Mouse (Mus musculus): ENCODE data around the gene Tjp3. TPM values are rescaled to one million over a fixed set of nuclear protein-coding genes. Genes with fewer than 3 reads are reported as not detected.

Tjp3 gene
- total RNA-seq, 2 experiments from 2014 or later: not detected

DNA sequence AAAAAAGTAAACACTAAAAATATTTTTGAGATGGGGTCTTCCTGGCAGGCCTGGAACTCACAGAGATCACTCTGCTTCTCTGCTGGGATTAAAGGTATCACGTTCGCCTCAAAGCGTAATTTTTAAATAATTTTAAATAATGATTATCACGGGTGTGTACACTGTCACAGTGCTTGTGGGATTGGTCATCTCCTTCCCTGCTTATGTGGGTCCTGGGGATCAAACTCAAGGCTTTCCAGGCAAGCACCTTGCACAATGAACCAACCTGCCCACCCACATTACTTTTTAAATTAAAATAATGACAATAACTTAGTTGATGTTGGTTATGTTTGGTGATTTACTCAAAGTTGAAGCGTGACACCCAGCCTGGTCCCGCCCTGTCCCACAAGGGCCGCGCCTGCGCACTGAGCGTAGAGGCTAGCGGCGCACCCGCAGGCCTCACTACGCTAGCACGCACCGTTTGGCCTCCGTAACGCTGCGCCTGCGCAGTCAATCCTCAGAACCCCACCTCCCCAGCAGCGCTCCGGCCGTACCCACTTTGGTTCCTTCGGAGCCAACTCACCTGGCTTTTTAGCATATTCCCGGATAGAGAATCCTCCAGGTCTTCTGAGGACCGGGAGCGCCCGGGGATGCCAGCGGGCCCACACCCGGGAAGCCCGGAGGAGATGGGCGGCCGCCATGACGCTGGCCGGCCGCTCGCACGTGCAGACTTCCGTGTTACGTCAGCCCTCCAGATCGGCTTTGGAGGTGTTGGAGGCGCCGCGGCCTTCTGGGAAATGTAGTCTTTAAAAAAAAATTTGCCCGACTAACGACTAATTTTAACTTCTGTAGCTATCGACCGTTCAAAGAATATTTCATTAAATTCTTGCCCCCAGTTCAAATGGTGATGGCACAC, 24.9 kb downstream of the Tjp3 start, which contains the start of the genes Mrpl54 and Apba3:
Gene Mrpl54 (minus strand): TSS at position 724 of the 895 bp plus-strand sequence.
Gene Apba3 (plus strand): TSS at position 750 of the 895 bp plus-strand sequence.
- DNase-seq: peak; percentile 95

DNA sequence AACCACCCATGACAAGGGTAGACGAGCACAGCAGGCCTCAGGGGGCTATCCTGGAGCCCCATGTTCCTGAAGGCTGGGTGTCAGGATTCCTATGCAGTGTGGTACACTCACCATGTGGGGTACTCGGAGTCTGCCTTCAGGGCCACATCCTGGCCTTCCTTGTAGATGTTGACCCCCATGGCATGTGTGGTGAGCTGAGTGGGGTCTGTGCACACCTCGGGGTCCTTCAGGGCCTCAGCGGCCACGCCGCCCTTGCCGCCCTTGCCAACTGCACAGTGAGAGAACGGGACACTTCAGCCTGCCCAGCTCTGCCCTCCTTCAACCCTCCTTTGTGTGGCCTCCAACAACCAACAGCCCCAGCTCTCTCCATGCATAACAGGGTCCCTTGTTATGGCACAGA, 25.8 kb downstream of the Tjp3 start:
- DNase-seq: no peak

DNA sequence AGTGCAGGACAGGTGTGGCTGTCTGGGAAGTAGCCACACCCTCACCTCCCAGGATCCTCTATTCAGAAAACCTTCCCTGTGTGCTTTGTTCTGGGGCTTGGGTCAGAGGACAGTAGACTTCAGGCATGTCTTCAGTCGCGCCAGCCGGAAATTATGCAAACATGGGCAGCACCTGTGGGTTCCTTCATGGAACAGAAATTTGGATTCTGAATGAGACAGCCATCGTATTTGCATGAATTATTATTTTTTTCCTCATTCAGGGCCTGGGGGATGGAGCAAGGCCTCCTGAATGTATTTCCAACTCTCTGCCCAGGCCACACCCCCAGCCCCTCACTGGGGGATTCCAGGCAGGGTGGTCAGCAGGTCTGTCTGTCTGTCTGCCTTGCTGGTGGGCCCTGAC, 30.4 kb downstream of the Tjp3 start:
- DNase-seq: no peak

DNA sequence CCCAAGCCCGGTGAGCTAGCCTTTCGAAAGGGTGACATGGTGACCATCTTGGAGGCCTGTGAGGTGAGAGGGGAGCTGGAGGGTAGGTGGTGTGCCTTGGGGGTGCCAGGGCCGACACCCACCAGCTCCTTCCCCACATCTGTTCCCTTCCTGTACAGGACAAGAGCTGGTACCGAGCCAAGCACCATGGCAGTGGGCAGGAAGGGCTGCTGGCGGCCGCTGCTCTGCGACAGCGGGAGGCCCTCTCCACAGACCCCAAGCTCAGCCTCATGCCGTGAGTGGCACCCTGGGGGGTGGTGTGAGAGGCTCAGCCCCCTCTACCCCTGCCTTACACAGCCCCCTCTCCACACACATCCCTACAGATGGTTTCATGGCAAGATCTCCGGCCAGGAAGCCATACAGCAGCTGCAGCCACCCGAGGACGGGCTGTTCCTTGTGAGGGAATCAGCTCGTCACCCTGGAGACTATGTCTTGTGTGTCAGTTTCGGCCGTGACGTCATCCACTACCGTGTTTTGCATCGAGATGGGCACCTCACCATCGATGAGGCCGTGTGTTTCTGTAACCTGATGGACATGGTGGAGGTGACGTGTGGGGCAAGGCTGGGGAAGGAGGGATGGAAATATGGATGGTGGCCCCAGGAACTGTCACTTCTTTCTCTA, 32.0 kb downstream of the Tjp3 start:
- no peak for DNase-seq

DNA sequence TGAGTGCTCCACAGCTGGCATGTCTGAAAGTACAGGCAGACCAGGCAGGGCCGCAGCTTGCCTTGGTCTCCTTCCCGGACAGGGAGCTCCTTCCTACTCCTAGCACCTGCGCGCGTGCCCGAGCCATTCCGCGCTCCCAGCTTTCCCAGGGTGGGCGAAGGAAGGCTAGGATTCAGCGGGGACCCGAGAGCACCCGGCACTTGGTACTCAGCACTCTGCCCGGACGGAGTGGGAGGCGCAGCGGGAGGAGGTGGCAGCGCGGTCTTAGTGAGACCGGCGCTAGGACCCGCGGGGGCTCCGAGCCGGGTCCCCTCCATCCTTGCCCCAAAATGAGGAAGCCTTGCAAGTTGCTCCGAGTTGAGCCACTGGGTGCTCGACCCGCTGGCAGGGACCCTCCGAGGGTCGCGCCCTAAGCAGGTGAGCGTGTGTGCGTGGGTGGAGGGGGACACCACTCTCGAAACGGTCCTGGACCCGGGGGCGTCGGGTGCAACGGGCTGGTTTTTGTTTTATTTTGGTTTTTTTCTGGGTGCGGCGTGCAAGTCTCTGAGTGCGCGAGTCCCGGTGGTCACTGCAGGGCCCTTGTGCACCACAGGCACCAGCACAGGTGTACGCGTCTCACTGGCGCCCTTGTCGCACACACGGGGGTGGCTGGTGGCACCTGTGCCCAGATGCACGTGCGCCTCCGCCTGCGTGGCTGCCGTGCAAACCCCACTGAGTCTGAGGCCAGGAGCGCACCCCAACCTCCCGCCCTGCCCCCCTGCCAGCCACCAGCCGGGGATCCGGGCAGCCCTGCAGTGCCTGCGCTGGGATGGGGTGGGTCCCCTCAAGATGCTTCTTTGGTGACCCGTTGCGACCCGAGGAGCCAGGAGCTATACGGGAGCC, 34.0 kb downstream of the Tjp3 start:
- DNase-seq: no peak

DNA sequence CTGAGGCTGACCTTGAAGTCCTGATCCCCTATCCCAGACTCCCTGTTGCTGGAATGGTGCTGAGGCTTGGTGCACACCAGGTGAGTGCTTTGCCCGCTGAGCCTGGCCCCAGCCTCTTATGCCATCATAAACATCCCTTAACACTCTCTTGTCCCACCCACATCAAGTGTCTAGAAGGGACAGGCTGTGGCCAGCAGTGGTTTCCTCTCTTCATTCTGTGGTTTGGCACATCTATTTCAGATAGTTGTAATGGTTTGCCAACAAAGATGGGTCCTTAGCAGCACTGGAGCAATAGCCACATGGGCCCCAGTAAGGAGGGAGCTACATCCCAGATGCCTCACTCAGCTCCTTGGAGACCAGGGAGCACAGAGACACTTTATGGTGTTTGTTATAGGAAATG, 36.5 kb downstream of the Tjp3 start:
- DNase-seq: no peak

DNA sequence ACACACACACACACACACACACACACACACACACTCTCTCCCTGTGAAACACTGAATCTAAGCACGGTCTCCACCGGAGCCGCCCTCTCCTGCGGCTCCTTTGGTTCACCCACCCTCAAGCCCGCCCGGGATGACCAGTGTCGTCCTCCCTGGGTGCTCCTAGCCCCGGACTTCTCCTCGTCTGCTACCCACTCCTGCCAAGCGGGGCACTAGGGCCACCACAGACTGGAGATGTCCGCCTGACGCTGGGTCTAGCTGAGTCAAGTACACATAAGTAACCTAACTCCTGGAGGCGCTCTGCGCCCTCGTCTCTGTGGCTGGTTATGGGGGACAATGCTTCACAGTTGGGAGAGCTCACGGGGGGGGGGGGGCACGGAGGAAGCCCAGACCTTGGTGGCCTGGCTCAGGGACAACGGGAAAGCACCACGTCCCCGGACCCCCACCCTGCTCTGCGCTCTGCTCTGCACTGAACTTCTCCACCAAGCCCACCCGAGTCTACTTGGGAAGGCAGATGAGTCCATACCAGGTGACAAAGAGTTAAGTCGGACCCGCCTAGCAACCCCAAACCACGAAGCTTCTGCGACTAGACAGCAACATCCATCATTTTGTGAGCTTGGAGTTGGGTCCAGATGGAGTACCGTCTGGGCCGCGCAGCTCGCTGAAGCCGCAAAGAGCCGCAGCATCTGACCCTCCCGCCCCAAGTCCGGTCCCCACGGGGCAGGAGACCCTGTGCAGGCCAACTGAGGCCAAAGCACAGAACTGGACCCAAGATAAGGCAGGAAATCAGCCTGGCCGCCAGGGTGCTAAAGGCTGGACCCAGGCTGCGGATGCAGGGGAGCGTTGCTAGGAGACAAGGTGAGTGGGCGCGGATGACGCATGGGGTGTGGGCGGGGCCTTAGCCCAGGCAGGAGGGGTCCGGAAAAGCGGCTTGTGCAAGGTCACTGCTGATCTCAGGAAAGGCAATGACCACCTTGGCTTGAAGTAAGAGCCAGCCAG, 38.7 kb downstream of the Tjp3 start, which contains the start of gene Matk:
Gene Matk (plus strand): TSS at position 512 of the 996 bp plus-strand sequence.
- DNase-seq: no peak

DNA sequence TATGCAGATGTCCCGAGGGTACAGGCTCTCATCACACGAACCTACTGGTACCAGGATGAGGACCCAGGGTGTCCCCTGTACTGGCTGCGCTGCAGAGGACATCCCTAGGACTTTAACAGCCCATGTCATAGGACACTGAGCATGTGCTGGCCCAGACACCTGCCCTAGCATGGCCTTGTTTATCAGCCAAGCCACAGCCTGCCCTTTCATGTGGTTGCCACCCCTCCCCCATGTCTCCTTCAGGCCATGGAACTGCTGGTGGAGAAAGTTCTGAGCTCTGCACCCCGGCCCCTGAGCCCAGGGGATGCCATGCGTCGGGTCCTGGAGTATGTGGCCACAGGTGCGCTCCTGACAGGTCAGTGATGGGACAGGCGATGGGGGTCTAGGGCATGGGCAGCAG, 41.9 kb downstream of the Tjp3 start:
- no peak for DNase-seq

DNA sequence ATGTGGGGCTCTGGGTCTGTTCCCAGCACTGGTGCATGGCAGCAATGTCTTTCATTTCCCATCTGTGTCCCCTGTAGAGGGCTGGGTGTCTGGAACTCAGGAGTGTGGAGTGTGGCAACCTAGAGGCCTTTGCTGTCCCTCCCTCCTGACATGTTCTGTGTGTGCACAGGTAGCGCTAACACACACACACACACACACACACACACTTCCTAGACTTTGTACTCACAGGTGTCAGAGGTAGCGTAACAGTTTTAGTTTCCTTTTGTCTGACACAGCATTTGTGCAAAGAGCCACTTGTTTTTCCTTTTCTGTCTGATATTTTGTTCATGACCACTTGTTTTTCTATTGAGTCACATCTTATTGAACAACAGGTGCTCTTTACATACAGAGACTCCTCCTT, 43.6 kb downstream of the Tjp3 start:
- DNase-seq: no peak

DNA sequence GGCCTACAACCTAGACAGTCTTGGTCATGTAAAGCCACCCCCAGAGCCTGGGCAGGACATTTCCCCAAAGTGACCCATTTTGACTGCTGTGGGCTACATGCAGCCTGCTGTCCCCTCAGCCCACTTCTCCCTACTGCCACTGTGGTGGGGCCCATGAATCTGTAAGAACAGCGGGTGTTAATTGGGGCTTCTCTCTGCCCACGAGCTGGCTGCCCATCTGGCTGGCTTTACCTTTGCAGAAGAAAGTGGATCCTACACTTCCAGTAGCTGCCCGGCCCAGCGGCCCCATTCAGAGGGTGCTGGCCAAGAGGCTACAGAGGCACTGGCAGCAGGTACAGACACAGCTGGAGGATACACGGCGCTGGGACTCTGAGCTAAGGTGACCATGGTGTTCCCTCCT, 46.2 kb downstream of the Tjp3 start:
- DNase-seq: no peak

DNA sequence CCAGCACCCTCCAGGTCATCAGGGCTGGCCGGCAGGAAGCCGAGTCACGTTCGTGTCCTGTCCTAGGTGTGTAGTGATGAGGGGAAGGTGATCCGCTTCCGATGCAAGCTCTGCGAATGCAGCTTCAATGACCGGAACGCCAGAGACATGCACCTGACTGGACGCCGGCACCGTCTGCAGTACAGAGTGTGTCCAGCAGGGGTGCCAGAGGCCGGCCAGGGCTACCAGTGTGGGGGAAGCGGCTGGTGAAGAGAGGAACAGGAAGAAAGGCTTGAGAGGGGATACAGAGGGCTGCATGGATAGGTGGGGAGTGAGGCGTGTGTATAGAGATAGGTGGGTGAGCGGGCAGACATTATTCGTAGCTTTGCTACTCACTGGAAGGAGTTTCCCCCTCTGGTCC, 46.8 kb downstream of the Tjp3 start:
- DNase-seq: peak; percentile 62

DNA sequence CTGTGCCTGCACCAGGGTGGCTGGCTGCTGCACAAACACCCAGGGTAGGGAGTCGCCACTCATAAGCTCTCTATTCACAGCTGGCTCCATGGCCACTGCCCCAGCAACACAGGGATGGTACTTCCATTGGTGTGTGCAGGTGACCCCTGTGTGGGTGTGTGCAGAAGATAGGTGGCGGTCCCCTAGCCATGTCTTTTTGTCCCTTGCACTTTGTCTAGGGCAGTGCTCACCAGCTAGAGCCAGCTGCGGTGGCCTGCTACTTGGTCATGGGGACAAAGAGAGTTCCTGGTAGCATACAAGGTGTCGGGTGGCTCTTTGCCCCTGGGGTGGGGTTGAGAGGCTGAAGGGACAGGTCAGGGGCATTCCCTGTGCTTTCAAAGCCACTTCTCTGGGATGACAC, 47.2 kb downstream of the Tjp3 start:
- no peak for DNase-seq

DNA sequence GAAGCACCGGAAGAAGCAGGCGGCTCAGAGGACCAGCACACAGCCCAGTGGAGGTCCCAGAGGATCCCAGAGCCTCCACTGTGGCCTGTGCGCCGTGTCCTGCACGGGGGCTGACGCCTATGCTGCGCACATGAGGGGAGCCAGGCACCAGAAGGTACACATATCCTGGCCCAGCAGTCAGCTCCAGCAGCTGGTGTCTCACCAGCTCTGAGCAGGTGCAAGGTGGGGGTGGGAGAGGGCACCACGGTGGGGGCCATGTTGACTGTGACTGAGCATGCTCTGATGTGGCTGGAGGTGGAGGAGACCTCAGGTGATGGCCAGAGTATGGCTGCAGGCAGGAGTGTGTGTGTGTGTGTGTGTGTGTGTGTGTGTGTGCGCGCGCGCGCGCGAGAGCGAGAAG, 49.4 kb downstream of the Tjp3 start:
- DNase-seq: no peak

DNA sequence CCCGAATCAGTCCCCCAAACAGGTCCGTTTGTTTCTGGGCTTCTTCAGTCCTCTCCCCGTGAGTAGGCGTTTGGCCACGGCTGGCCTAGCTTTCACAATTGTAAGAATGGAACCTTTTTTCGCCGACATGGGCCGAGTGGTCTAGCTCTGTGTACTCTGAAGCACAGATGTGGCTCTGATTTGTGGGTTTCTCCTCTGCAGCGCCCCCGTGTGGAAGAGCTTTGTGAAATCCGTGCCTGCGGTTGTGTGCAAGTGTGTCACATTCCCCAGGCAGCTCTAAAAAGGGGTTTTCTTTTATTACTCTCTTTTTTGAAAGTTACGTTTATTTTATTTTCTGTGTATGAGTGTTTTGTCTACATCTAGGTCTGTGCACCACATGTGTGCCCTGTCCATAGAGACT, 50.5 kb downstream of the Tjp3 start:
- no peak for DNase-seq

DNA sequence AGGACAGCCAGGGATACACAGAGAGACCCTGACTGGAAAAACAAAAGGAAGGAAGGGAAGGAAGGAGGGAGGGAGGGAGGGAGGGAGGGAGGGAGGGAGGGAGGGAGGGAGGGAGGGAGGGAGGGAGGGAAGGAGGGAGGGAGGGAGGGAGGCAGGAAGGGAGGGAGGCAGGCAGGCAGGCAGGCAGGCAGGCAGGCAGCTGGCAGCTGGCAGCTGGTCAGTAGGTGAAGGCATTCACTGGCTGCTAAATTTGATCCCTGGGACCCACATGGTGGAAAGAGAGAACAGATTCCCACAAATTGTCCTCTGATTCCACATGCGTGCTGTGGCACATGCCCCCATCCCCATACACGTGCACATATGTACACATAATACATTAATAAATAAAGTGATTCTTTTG, 52.8 kb downstream of the Tjp3 start:
- DNase-seq: no peak

DNA sequence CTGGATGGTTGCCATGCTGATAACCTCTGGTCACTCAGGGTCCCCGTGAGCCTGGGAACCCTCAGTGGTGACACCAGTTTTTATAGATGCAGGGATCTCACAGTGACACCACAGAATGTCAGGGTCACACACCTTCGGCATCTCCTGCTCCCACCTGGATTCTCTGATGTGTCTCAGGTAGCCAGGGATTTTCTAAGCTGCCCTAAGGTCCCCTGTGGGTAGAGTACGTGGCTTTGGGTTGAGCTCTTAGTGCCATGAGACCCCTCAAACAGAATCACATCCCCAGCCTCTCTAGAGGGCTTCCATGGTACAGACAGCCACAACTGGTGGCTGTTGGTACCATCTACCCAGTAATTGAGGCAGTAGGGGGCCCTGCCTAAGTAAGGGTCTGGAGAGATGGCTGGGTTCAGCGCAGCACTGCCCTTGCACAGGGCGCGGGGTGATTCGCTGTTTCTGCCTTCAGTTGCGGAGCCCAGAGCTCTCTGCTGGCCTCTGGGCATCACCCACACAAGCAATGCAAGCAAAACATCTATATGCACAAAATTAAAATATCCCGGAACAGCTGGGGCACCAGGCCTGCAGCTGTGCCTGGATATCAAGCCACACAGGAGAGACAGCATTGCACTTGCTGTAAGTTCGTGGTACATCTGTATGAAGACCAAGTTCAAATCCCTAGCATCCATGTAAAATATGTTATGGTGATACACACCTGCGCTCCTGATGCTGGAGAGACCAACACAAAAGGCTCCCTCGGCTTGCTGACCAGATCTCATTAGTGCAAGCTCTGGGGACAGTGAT, 54.7 kb downstream of the Tjp3 start:
- DNase-seq: no peak

DNA sequence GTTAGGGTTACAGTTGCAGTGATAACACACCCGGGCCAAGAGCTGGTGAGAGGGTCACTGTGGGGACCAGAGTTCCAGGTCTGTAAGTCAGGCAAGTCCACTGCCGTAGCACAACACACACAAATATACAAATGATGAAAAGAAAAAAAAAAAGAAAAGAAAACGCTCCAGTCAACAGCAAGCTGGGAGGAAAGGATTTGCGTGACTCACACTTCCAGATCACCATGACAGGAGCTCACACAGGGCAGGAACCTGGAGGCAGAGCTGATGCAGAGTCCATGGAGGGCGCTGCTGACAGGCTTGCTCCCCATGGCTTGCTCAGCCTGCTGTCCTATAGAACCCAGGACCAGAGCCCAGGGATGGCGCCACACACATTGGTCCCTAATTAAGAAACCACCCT, 57.2 kb downstream of the Tjp3 start:
- DNase-seq: no peak

DNA sequence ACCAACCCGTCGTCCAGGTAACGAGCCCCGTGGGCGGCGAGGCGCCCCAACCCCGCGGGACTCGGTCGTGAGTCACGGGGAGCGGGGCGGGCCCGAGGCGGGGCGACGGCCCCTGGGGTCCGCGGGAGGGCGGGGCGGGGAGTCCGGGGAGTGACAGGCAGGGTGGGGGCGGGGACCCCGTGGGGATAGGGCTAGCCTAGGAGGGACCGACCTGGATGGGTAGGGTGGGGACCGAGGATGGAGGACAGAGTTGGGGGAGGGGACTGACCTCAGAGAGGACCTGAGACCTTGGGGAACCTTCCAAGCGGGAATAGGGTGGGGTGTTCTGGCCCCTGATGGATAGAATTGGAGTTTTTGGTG, 58.2 kb downstream of the Tjp3 start:
- DNase-seq: no peak

DNA sequence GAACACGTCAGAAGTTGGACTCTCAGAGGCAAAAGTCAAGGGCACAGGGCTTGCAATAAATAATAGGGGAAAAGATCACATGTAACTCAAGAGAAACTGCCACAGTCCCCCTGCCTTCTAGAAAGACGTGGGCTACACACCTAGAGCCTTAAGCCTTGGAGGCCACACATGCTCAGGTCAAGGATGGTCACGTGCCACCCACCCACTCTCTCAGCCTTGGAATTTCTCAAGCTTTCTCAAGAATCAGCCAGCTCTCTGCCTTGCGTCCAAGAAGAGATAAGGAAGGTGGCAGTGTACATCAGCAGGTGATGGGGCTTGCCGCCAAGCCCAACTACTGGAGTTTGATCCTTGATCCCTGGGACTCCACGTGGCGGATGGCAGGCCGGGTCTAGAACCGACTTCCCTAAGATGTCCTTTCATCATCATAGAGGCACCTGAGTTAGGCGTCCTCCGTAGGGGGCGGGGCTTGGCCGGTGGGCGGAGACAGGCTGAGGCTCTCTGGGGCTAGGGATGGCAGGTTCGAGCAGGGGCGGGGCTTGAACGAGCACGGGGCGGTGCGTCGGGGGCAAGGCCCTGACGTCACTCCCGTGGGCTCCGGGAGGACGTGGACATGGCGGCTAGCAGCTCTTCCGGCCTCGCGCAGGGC, 58.7 kb downstream of the Tjp3 start, which contains the start of gene Zfr2:
Gene Zfr2 (plus strand): TSS at position 576 of the 646 bp plus-strand sequence.
- peak; percentile 78 for DNase-seq

DNA sequence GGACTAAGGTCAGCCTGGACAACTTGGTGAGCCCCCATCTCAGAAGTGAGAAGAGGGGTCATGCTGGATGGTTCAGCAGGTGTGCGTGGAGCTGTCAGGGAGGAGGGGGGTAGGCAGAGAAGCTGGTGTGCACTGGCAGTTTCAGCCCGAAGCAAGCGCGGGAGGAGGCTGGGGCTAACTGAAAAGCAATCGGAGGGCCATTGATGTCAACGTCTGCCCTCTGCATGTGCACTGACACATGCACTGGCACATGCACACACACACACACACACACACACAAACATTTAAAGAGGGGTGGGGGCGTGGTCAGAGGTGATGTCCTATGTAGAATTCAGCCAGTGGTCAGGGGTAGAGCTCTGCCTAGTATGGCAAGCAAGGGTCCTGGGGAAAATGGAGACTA, 59.9 kb downstream of the Tjp3 start:
- DNase-seq: no peak
